Mouse (Mus musculus): ENCODE data around the gene Slc25a47.
A peak's percentile ranks its signal among the peaks of the same experiment; 100 is the strongest.

The Slc25a47 gene

GRCm38 (mm10) chr12:108865007-108865494 lies 29.2 kb downstream of the Slc25a47 start:
- DNase-seq (ENCODE audit: low spot score): no peak

GRCm38 (mm10) chr12:108869575-108869974 lies 33.7 kb downstream of the Slc25a47 start:
- DNase-seq (ENCODE audit: low spot score): no peak

DNA sequence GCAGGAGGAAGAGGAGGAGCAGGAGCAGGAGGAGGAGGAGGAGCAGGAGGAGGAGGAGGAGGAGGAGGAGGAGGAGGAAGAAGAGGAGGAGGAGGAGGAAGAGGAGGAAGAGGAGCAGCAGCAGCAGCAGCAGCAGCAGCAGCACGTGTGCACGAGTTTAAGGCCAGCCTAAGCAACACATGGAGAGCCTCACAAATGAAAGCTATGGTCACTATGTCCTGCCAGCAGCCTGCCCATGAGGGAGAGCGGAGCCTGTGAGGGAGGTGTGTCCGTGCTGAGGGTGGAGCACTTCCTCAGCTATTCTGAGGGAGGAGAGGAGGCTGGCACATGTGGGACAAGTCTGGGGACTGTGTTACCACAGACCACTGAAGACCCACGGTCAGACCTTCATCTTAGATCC lies 37.3 kb downstream of the Slc25a47 start:
- no peak for DNase-seq (ENCODE audit: low spot score)

- no peak for DNase-seq (ENCODE audit: low spot score)
Measured at GRCm38 (mm10) chr12:108879138-108879537, 43.3 kb downstream of the Slc25a47 start.

GRCm38 (mm10) chr12:108880606-108881005 lies 44.8 kb downstream of the Slc25a47 start:
- no peak for DNase-seq (ENCODE audit: low spot score)

GRCm38 (mm10) chr12:108881192-108881591 lies 45.3 kb downstream of the Slc25a47 start:
- no peak for DNase-seq (ENCODE audit: low spot score)

DNA sequence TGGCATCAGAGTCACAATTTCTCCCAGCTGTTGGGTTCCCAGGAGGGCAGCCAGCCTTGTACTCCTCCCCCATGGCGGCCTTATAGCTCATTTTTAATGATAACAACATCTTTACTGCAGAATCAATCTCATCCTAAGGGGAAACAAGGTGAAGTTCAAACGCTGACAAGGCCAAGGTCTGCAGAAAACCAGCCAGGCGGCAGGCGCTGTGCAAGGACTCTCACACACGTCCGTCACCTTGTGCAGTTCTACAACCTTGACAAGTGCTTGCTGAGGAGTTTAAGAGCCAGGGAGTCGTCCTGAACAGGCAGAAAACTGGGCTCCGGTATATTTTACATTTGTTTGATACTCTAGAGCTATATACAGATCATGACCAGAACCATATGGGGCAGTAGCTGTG lies 46.9 kb downstream of the Slc25a47 start:
- DNase-seq (ENCODE audit: low spot score): no peak

DNA sequence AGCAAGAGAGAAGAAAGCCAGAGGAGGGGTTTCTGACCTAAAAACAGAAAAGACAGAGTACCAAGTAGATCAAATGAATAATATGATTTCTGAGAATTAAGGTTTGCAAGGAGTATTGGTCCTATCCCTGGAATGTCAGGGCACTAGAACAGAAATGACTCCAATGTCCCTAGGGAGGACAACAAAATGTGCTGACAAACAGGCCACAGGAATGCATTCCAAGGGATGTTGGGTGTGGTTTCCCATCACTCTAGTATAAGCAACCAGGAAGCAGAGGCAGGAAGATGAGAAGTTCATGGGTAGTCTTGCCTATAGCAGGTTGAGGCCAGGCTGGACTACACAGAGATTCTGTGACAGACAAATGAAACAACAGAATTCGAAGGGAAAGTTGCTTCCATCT lies 50.1 kb downstream of the Slc25a47 start:
- DNase-seq (ENCODE audit: low spot score): no peak

- no peak for DNase-seq (ENCODE audit: low spot score)
Measured at GRCm38 (mm10) chr12:108887077-108887476, 51.2 kb downstream of the Slc25a47 start.

DNA sequence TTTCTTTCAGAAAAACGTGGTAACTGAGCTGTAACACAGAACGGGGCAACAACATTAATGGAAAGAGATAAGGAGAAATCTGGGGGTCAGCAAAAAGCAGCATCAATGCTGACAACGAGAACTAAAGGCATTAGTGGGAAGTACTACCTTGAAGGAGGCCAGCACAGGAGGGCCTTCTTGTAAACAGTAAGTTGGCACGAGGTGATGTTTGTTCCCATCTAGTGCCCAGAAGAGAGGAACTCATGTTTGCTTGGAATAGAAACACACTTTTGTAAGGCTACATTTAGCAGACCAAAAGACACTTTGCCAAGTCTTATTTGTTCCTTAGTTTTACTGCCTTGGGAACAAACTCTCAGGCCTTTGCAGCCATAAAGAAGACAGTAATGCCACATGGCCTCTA lies 52.8 kb downstream of the Slc25a47 start:
- no peak for DNase-seq (ENCODE audit: low spot score)

DNA sequence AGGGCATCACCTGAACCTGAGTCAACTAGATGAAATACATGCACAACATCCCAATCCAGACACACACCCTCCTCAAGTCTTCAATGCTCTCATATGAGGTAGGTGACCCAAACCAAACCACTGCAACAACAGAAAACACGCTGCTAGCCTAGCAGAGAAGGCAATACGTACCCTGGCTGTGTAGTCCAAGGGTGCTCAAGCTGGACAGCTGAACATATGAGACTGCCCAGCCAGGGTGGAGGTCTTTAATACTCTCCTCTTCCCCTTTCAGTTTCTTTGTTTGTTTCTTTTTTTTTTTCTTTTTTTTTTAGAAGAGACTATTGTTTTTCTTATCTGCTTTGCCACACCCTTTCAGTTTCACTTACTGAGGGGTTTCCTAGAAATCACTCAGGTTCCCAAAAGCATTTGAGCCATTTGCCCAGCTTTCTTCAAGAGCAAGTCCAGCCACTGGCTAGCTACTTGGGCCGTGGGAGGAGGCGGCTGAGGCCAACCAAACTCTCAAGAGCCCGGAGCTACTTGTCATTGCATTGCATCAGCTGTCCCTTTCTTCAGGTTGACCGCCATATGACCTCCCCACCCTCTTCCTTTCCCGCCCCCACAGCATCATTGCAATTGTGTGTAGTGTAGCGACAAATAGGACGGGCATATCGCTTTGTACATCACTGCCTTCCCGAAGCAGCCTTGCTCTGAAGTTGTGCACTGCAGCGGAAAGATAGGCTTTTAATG lies 57.3 kb downstream of the Slc25a47 start, which contains the start of gene Wdr25:
Gene Wdr25, plus strand, starts transcription at position 643 of the 726 bp plus-strand sequence.
- DNase-seq (ENCODE audit: low spot score): no peak

GRCm38 (mm10) chr12:108893715-108894431 lies 58.0 kb downstream of the Slc25a47 start, which contains the start of gene Wars:
Gene Wars (minus strand): TSS chr12:108894174.
- DNase-seq (ENCODE audit: low spot score): peak; percentile 97

GRCm38 (mm10) chr12:108894432-108894816 lies 58.6 kb downstream of the Slc25a47 start:
- no peak for DNase-seq (ENCODE audit: low spot score)

- DNase-seq (ENCODE audit: low spot score): no peak
Measured at GRCm38 (mm10) chr12:108896006-108896405, 60.2 kb downstream of the Slc25a47 start.

DNA sequence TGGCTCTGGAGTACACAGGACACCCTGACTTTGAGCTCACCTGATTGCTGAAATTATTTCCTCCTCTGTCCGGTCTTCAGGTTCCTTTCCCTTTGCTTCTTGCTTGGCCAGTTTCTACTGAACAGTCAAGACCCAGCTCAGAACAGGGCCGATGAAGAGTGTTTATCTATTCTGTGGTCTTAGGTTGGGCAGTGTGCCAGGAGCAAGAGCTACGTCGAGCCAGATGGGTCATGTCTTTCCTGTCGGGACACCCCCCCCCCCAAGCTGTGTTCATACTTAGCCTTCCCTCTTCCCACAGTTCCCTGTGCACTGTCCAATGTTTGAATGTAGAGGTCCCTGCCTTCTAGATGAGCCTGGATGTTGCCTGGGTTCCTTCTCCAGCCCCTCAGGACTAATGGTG lies 65.5 kb downstream of the Slc25a47 start:
- DNase-seq (ENCODE audit: low spot score): no peak

GRCm38 (mm10) chr12:108902940-108903339 lies 67.1 kb downstream of the Slc25a47 start:
- no peak for DNase-seq (ENCODE audit: low spot score)

DNA sequence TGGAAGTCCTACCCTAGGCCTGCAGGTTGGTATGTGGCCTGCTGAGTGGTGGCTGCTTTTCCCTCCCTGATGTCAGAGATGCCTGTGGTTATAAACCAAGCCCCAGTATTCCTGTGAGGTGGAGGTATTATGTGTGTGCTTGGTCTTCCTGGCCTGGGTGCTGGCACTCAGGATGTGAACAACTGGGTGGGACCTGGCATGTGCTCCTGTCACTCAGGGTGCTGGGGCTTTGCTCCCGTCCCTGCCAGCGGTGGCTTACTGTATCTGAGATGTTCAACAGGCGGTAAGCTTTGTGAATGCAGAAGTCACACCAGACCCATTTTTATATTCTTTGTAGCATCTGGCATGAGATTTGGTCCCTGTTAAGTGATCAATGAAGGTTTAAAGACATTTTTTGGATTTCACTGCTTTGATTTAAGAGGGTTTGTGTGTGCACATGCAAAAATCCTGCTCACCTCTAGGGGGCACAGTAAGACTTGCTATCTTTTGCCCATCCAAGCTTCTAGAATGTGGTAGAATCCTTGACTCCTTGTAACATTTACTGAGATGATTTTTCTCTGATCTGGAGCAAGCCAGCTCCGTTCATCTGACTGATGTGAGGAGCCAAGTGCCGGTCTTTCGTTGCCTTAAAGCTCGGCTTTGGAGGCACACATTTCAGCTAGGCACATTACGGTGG lies 67.9 kb downstream of the Slc25a47 start:
- no peak for DNase-seq (ENCODE audit: low spot score)

DNA sequence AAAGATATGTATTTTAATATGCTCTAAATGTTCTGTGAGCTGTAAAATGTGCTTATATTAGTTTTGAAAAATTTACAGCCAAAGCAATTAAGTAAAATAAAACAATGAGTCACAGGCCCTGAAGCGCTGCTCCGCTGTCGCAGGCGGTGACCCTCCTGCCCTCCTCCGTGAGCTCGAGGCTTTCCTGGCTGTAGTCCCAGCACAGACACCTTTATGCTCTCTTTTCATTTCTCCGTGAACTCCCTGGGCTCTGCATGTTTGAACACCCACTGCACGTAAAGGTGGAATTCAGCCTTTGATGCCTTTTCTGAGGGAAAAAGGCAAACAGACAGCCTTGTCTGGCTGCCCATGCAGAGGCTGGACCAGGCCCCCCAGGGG lies 68.4 kb downstream of the Slc25a47 start:
- DNase-seq (ENCODE audit: low spot score): no peak

DNA sequence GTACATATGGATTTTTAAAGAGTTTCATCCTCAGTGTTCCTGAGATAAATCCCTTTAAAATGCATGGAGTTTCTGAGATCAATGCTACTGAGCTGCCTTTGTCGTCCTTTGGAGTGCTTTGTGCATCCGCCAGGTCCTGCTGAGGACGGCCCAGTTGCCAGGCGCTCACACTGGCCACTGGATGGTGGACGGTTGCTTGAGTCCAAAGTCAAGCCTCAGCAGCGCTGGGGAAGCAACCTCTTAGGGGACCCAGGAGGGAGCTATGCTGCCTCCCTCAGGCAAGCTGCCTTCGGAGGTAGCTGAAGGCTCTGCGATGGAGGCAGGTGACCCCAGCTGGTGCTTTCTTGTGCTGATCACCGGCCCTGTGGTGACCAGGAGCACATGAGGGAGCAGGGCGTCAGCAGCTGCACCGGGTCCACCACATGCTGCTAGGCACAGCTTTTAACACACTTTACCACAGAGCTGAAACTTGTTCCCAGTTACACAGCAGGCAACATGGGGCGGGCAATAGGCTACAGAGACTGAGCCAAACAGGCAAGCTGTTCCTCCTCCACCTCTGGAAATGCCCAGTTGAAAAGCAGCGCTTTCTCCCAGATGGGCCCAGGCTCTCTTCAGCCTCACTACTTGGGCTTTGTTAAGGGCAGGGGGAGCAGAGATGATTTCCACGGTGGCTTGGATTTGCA lies 69.9 kb downstream of the Slc25a47 start:
- no peak for DNase-seq (ENCODE audit: low spot score)

DNA sequence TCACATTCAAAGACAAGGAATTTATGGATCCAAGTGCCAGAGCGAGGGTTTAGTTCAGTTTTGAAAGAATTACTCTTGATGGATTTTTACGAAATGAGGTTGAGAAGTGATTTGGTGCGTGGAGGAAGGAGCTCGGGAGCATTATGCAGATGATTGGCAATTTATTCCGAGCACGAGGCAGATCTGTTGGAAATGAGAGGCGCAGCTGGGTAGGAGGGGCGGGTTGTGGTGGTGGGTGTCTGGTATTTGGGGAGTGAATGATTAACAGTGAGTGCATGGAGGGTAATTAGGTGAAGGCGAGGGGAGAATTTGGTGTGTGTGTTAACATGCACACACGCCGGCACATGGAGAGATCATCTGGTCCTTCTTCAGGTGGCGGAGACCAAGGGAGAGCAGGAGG lies 70.6 kb downstream of the Slc25a47 start:
- DNase-seq (ENCODE audit: low spot score): no peak
